Mouse (Mus musculus): Measurements from ENCODE around the gene Ccdc105. TPM values are rescaled to one million over a fixed set of nuclear protein-coding genes. Genes with fewer than 3 reads are reported as not detected.
A peak's percentile ranks its signal among the peaks of the same experiment; 100 is the strongest.

Ccdc105 gene
- polyA plus RNA-seq, 1 experiment from 2014 or later = not detected

GRCm38 (mm10) chr10:78718056-78718455 lies 34.8 kb downstream of the Ccdc105 start, which contains the start of gene Casp14:
Gene Casp14 (minus strand): TSS chr10:78718294.
- no peak for ATAC-seq
- in situ Hi-C loops (cut with MboI; ENCODE audit: low pct_unique_long_range_greater_than_20kb) = no loop called here
- POLR2A ChIA-PET = no interaction called here
- no peak for DNase-seq (ENCODE audit: low read depth, low spot score)
- CTCF ChIA-PET = no interaction called here
- TF ChIP-seq CTCF (IDR thresholded peaks at IDR 0.05) = no peak
- no peaks in the 10 kb centered on the region for H3K27me3 ChIP-seq

GRCm38 (mm10) chr10:78716231-78716630 lies 36.6 kb downstream of the Ccdc105 start:
- ChIA-PET POLR2A (no interaction called here), CTCF (no interaction called here)
- no peaks in the 10 kb centered on the region for H3K27me3 ChIP-seq
- ATAC-seq (peak; percentile 71), DNase-seq (ENCODE audit: low read depth, low spot score) (peak; percentile 37)
- in situ Hi-C loops (cut with MboI; ENCODE audit: low pct_unique_long_range_greater_than_20kb) = no loop called here
- TF ChIP-seq CTCF (IDR thresholded peaks at IDR 0.05) = no peak

- DNase-seq (ENCODE audit: low read depth, low spot score) = no peak
- ChIA-PET CTCF (no interaction called here), POLR2A (no interaction called here)
- no peaks in the 10 kb centered on the region for H3K27me3 ChIP-seq
- no peak for TF ChIP-seq CTCF (IDR thresholded peaks at IDR 0.05)
- ATAC-seq = no peak
- in situ Hi-C loops (cut with MboI; ENCODE audit: low pct_unique_long_range_greater_than_20kb) = no loop called here
Observed at GRCm38 (mm10) chr10:78715156-78715555, 37.7 kb downstream of the Ccdc105 start.

- no peak for ATAC-seq
- in situ Hi-C loops (cut with MboI; ENCODE audit: low pct_unique_long_range_greater_than_20kb) = no loop called here
- DNase-seq (ENCODE audit: low read depth, low spot score) = no peak
- no peak for TF ChIP-seq CTCF (IDR thresholded peaks at IDR 0.05)
- POLR2A ChIA-PET = no interaction called here
- no peaks in the 10 kb centered on the region for H3K27me3 ChIP-seq
- CTCF ChIA-PET = no interaction called here
Observed at GRCm38 (mm10) chr10:78714129-78714528, 38.7 kb downstream of the Ccdc105 start.

GRCm38 (mm10) chr10:78710706-78711105 lies 42.2 kb downstream of the Ccdc105 start:
- POLR2A ChIA-PET = no interaction called here
- in situ Hi-C loops (cut with MboI; ENCODE audit: low pct_unique_long_range_greater_than_20kb) = no loop called here
- CTCF ChIA-PET = no interaction called here
- ATAC-seq (no peak), DNase-seq (ENCODE audit: low read depth, low spot score) (no peak)
- TF ChIP-seq CTCF (IDR thresholded peaks at IDR 0.05) = no peak
- no peaks in the 10 kb centered on the region for H3K27me3 ChIP-seq

GRCm38 (mm10) chr10:78700881-78701280 lies 52.0 kb downstream of the Ccdc105 start:
- POLR2A ChIA-PET = no interaction called here
- ATAC-seq = no peak
- no peak for TF ChIP-seq CTCF (IDR thresholded peaks at IDR 0.05)
- CTCF ChIA-PET = no interaction called here
- no peaks in the 10 kb centered on the region for H3K27me3 ChIP-seq
- no peak for DNase-seq (ENCODE audit: low read depth, low spot score)
- in situ Hi-C loops (cut with MboI; ENCODE audit: low pct_unique_long_range_greater_than_20kb) = no loop called here

Other genes with a start within 250 kb of the Ccdc105 start
- not detected for gene Olfr1358, start 235.6 kb downstream of the Ccdc105 start, polyA plus RNA-seq (2021)
- gene Ilvbl, start 178.7 kb downstream of the Ccdc105 start, polyA plus RNA-seq (2021) = 132 TPM
- 46.6 TPM for gene Syde1, start 161.1 kb downstream of the Ccdc105 start, polyA plus RNA-seq (2021)
- not detected for gene Olfr1357, start 135.0 kb downstream of the Ccdc105 start, polyA plus RNA-seq (2021)
- gene Casp14, start 34.8 kb downstream of the Ccdc105 start, polyA plus RNA-seq (2021) = 0.04 TPM
- gene Slc1a6, start 27.4 kb upstream of the Ccdc105 start, polyA plus RNA-seq (2021) = 0.45 TPM
- not detected for gene Olfr1356, start 99.1 kb upstream of the Ccdc105 start, polyA plus RNA-seq (2021)
- not detected for gene Olfr1355, start 122.5 kb upstream of the Ccdc105 start, polyA plus RNA-seq (2021)
- not detected for gene Olfr1354, start 160.1 kb upstream of the Ccdc105 start, polyA plus RNA-seq (2021)
- gene Olfr8, start 197.6 kb upstream of the Ccdc105 start, polyA plus RNA-seq (2021) = not detected
- gene Olfr1353, start 210.2 kb upstream of the Ccdc105 start, polyA plus RNA-seq (2021) = not detected
- not detected for gene Olfr1352, start 228.0 kb upstream of the Ccdc105 start, polyA plus RNA-seq (2021)